Mouse (Mus musculus): ENCODE measurements around the gene Stat4. TPM values are rescaled to one million over a fixed set of nuclear protein-coding genes. Genes with fewer than 3 reads are reported as not detected.

Gene Stat4
- 3.0 TPM in 1 of 2 replicates, not detected in the other for polyA plus RNA-seq (2012; ENCODE audit: insufficient read depth, low replicate concordance)

DNA sequence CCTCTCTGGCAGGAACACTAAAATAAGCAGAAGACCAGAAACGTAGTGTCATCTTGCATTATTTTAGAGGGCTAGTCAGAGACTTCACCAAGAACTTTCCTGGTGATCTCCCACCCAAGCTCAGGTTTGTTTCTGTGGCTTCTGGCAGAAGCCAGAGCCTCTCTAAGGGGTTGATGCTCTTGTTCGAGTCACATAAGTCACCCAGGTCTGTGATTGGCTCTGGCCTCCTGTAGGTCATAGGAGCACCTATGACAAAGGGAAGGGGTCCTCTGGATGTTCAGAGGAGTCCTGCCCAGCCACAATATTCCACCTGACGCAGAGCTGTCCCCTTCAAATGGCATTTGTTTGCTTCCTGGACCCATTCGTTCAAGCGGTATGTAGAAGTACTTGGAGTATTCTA lies at the start of gene Stat4:
Gene Stat4, plus strand, starts transcription at position 301 of the 400 bp plus-strand sequence.
- Histone ChIP-seq H3K27me3 (replicated peaks) (peaks cover 3% of the 10 kb centered on the region), H3K4me3 (replicated peaks) (no peak within 1 kb of the TSS), H3K4me1 (peaks cover 4% of the 10 kb centered on the region), H3K36me3 (replicated peaks; ENCODE audit: low read length) (no peaks in the 10 kb centered on the region), H3K9me3 (no peaks in the 10 kb centered on the region)
- TF ChIP-seq FLI1 (IDR thresholded peaks at IDR 0.05; ENCODE audit: low read length) (no peak), GATA1 (IDR thresholded peaks at IDR 0.05; ENCODE audit: borderline replicate concordance, low read length) (no peak)

- H3K36me3 ChIP-seq (replicated peaks; ENCODE audit: low read length) = no peaks in the 10 kb centered on the region
- H3K9me3 ChIP-seq = no peaks in the 10 kb centered on the region
- H3K4me3 ChIP-seq (replicated peaks) = no peak overlapping the region
- H3K27me3 ChIP-seq (replicated peaks) = peaks cover 5% of the 10 kb centered on the region
- peaks cover 27% of the 10 kb centered on the region for H3K4me1 ChIP-seq
- no peak for TF ChIP-seq GATA1 (IDR thresholded peaks at IDR 0.05; ENCODE audit: borderline replicate concordance, low read length)
- TF ChIP-seq FLI1 (IDR thresholded peaks at IDR 0.05; ENCODE audit: low read length) = no peak
These were observed 48.6 kb upstream of the Stat4 start for GRCm38 (mm10) chr1:51938357-51938756.

- peaks cover 6% of the 10 kb centered on the region for H3K27me3 ChIP-seq (replicated peaks)
- no peaks in the 10 kb centered on the region for H3K36me3 ChIP-seq (replicated peaks; ENCODE audit: low read length)
- no peaks in the 10 kb centered on the region for H3K9me3 ChIP-seq
- no peak overlapping the region for H3K4me3 ChIP-seq (replicated peaks)
- TF ChIP-seq FLI1 (IDR thresholded peaks at IDR 0.05; ENCODE audit: low read length) (no peak), GATA1 (IDR thresholded peaks at IDR 0.05; ENCODE audit: borderline replicate concordance, low read length) (no peak)
- no peaks in the 10 kb centered on the region for H3K4me1 ChIP-seq
These were observed 42.2 kb upstream of the Stat4 start for GRCm38 (mm10) chr1:51944755-51945154.

DNA sequence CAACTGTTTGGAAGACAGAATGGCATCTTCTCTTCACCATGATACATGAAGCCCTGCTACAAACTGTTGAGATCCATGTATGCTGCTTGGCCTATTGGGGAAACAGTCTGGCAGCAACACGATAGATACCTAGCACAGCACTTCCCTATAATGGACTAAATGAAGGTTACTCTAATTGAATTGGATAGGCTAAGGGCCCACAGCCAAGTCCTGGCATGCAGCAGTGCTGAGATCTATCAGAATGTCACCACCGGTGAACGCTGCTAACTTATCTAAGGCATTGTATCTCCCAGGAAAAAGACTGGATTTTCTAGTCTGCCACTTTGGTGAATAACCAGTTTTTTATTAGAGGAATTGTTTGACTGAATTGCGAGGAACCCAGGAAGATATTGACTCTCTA lies 39.8 kb upstream of the Stat4 start:
- TF ChIP-seq FLI1 (IDR thresholded peaks at IDR 0.05; ENCODE audit: low read length) = no peak
- TF ChIP-seq GATA1 (IDR thresholded peaks at IDR 0.05; ENCODE audit: borderline replicate concordance, low read length) = no peak
- Histone ChIP-seq H3K9me3 (no peaks in the 10 kb centered on the region), H3K27me3 (replicated peaks) (peaks cover 6% of the 10 kb centered on the region), H3K36me3 (replicated peaks; ENCODE audit: low read length) (no peaks in the 10 kb centered on the region), H3K4me3 (replicated peaks) (no peak overlapping the region), H3K4me1 (no peaks in the 10 kb centered on the region)

- TF ChIP-seq GATA1 (IDR thresholded peaks at IDR 0.05; ENCODE audit: borderline replicate concordance, low read length) = no peak
- no peak for TF ChIP-seq FLI1 (IDR thresholded peaks at IDR 0.05; ENCODE audit: low read length)
- Histone ChIP-seq H3K4me3 (replicated peaks) (no peak overlapping the region), H3K9me3 (no peaks in the 10 kb centered on the region), H3K4me1 (no peaks in the 10 kb centered on the region), H3K27me3 (replicated peaks) (no peaks in the 10 kb centered on the region), H3K36me3 (replicated peaks; ENCODE audit: low read length) (no peaks in the 10 kb centered on the region)
These were observed 22.3 kb upstream of the Stat4 start for GRCm38 (mm10) chr1:51964647-51965046.

DNA sequence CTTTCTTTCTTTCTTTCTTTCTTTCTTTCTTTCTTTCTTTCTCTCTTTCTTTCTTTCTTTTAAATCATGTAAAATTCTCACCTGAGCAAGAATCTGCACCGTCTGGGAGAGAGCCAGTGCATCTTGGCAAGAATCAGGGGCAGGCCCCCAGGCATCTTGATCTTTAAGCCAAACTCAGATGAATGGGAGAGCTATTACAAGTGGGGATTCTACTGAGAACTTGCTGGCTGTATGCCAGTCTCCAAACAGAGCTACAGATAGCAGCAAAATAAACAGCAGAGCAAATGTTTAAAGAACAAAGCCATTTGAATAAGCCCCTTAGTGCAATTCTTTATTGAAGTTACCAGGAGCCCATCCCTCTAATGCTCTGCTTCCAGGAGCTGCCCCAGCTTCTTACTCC lies 18.0 kb upstream of the Stat4 start:
- Histone ChIP-seq H3K27me3 (replicated peaks) (peaks cover 1% of the 10 kb centered on the region), H3K36me3 (replicated peaks; ENCODE audit: low read length) (no peaks in the 10 kb centered on the region), H3K4me1 (no peaks in the 10 kb centered on the region), H3K4me3 (replicated peaks) (no peak overlapping the region), H3K9me3 (no peaks in the 10 kb centered on the region)
- TF ChIP-seq FLI1 (IDR thresholded peaks at IDR 0.05; ENCODE audit: low read length) (no peak), GATA1 (IDR thresholded peaks at IDR 0.05; ENCODE audit: borderline replicate concordance, low read length) (no peak)

- Histone ChIP-seq H3K4me1 (no peaks in the 10 kb centered on the region), H3K9me3 (no peaks in the 10 kb centered on the region), H3K4me3 (replicated peaks) (no peak overlapping the region), H3K36me3 (replicated peaks; ENCODE audit: low read length) (no peaks in the 10 kb centered on the region), H3K27me3 (replicated peaks) (peaks cover 1% of the 10 kb centered on the region)
- no peak for TF ChIP-seq FLI1 (IDR thresholded peaks at IDR 0.05; ENCODE audit: low read length)
These were observed 16.8 kb upstream of the Stat4 start for GRCm38 (mm10) chr1:51970182-51970581.

DNA sequence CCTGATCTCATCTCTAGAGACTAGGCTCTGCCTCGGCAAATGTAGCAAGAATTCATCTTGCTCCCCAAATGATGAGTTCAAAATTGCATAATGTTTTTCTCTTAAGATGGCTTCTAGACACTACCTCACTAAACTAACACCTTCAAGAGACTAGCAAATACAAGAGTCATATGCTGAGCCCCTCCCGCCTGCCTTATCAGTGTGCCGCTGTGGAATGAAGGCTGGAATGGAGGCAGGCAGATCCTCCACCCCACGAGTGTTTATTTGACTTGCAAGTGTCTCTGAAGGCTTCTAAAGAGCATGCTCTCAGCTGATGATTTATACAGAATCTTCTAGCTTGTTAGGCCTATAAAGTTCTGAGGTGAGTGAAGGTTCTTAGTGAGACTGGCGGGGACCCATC lies 11.4 kb upstream of the Stat4 start:
- Histone ChIP-seq H3K4me1 (no peaks in the 10 kb centered on the region), H3K27me3 (replicated peaks) (peaks cover 1% of the 10 kb centered on the region), H3K4me3 (replicated peaks) (no peak overlapping the region), H3K36me3 (replicated peaks; ENCODE audit: low read length) (no peaks in the 10 kb centered on the region), H3K9me3 (no peaks in the 10 kb centered on the region)
- TF ChIP-seq GATA1 (IDR thresholded peaks at IDR 0.05; ENCODE audit: borderline replicate concordance, low read length) (no peak), FLI1 (IDR thresholded peaks at IDR 0.05; ENCODE audit: low read length) (no peak)

DNA sequence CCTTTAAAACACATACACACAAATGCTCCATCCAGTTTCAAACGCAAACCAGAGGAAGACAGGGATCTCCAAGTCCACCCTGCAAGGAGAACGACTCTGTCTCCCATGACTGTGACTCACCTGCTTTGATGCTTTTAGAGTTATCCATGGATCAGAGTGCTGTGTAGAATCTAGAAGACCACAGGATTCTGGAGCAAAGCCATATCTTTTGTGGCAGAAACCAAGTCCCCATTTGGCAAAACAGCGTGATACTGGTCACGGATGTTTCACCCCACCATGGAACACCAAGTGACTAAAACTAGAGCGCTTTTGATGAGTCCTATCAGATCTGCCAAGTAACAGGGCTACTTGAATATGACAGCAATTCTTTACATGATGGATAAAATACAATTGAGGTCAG lies 7.9 kb upstream of the Stat4 start:
- no peaks in the 10 kb centered on the region for H3K27me3 ChIP-seq (replicated peaks)
- H3K9me3 ChIP-seq = no peaks in the 10 kb centered on the region
- no peak overlapping the region for H3K4me3 ChIP-seq (replicated peaks)
- H3K36me3 ChIP-seq (replicated peaks; ENCODE audit: low read length) = no peaks in the 10 kb centered on the region
- TF ChIP-seq FLI1 (IDR thresholded peaks at IDR 0.05; ENCODE audit: low read length) = no peak
- TF ChIP-seq GATA1 (IDR thresholded peaks at IDR 0.05; ENCODE audit: borderline replicate concordance, low read length) = no peak
- no peaks in the 10 kb centered on the region for H3K4me1 ChIP-seq

DNA sequence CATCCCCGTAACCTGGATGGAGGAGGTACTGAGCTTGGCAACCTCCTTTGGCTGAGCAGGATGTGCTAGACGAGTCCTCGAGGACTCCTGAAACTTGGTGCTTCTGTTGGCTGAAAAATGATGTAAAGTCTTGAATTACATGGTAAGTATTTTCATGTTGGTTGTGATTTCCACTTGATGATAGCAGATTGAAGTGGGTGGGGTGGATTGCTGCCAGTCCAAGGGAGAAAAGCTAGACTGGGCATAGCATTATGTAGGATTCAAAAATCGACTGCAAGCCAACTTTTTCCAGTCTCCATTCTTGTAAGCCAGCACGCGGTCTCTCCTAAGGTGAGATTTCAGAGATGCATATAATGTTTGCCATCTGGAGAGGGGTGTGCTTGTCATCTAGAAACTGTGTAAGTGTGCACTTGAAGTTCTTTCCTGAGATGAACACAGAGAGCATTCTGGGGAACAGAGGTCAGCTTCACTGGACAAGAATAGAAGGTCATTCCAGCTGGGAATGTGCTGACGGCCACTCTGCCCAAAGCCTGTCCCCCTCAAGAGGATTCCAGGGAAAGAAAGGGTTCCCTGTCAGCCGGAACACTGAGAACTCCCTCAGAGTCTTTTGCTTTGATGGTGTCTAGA lies 5.1 kb downstream of the Stat4 start:
- Histone ChIP-seq H3K36me3 (replicated peaks; ENCODE audit: low read length) (no peaks in the 10 kb centered on the region), H3K4me3 (replicated peaks) (no peak overlapping the region), H3K27me3 (replicated peaks) (peaks cover 10% of the 10 kb centered on the region), H3K9me3 (no peaks in the 10 kb centered on the region), H3K4me1 (peaks cover 4% of the 10 kb centered on the region)
- TF ChIP-seq GATA1 (IDR thresholded peaks at IDR 0.05; ENCODE audit: borderline replicate concordance, low read length) (no peak), FLI1 (IDR thresholded peaks at IDR 0.05; ENCODE audit: low read length) (no peak)
